Mouse (Mus musculus) heart, adult 2 months (tissue): ENCODE measurements around the gene Gls. TPM values are rescaled to one million over a fixed set of nuclear protein-coding genes. Genes with fewer than 3 reads are reported as not detected.

ENCODE experiments used
- DNase-seq, 2 experiments: peaks; one replicate each; pipeline ENCODE4 v3.0.0; 2021
- H3K27ac ChIP-seq: fragments of 200-600 bp; 2 replicates; pipeline ENCODE4 v1.8.1; 2022
- H3K27me3 ChIP-seq: fragments of 200-500 bp; 2 replicates; pipeline ENCODE4 v1.6.1; 2012; ENCODE audit warnings: mild to moderate bottlenecking, low read length, inconsistent platforms, mixed read lengths; ENCODE audit not compliant: control insufficient read depth, insufficient read depth
- H3K36me3 ChIP-seq: fragments of 200-500 bp; 2 replicates; pipeline ENCODE4 v1.6.1; 2012; ENCODE audit warnings: low read length, inconsistent platforms; ENCODE audit not compliant: control insufficient read depth, insufficient read depth
- H3K4me1 ChIP-seq: fragments of 200-500 bp; 2 replicates; pipeline ENCODE4 v1.6.1; 2011; ENCODE audit warnings: low read length; ENCODE audit not compliant: control insufficient read depth, insufficient read depth
- H3K4me3 ChIP-seq: fragments of 200-600 bp; 2 replicates; pipeline ENCODE4 v1.8.1; 2022
- H3K79me2 ChIP-seq: fragments of 200-500 bp; replicated peaks from 2 replicates; pipeline ENCODE4 v1.6.1; 2012; ENCODE audit warnings: mild to moderate bottlenecking, inconsistent platforms, low read length, moderate library complexity, mixed read lengths; ENCODE audit not compliant: control insufficient read depth, insufficient read depth
- H3K9ac ChIP-seq: fragments of 200-500 bp; 2 replicates; pipeline ENCODE4 v1.6.1; 2012; ENCODE audit warnings: low read depth, mild to moderate bottlenecking, control low read depth, inconsistent platforms, low read length, mixed read lengths
- CTCF ChIP-seq: fragments of 200-600 bp; IDR thresholded peaks from 2 replicates; pipeline ENCODE4 v1.8.1; 2022; ENCODE audit warnings: antibody characterized with exemption, mild to moderate bottlenecking, moderate library complexity
- EP300 ChIP-seq: fragments of 200-500 bp; IDR thresholded peaks from 2 replicates; pipeline ENCODE4 v1.6.1; 2011; ENCODE audit warnings: low read depth, low read length, control low read depth; ENCODE audit not compliant: insufficient read depth
- POLR2A ChIP-seq: fragments of 200-500 bp; IDR thresholded peaks from 2 replicates; pipeline ENCODE4 v1.6.1; 2011; ENCODE audit warnings: mild to moderate bottlenecking, low read depth, low read length, control low read depth; ENCODE audit not compliant: insufficient read depth
- WGBS: fragments of 180-500 bp; shearing (Covaris S2); methylation state at CpG from one replicate; pipeline ENCODE4 v1.1.7; 2018; 5-methylcytosine and 5-hydroxymethylcytosine counted together
- intact Hi-C: fragments of 180-260 bp; cut with DNase I; formaldehyde crosslinking; loops from one replicate; pipeline ENCODE4 v1.15.1; 2025
- polyA plus RNA-seq: library from polyadenylated mRNA; depleted of rRNA; stranded (reverse); fragments of >200 nt; gene quantifications from 2 replicates; pipeline ENCODE4 v1.2.3, GENCODE M21; 2012
- total RNA-seq, 2 experiments: library from RNA; stranded (reverse); gene quantifications; 2 replicates each; pipeline ENCODE4 v1.2.3; 2021

Gene Gls
- total and polyA plus RNA-seq, 3 experiments = 15.7 to 90.0 (median 79.5) TPM

GRCm38 (mm10) chr1:52264290-52264689 is 31.3 kb upstream of the Gls start:
- no peak for DNase-seq
- no peaks in the 10 kb centered on the region for H3K4me1 ChIP-seq
- H3K36me3 ChIP-seq = no peaks in the 10 kb centered on the region
- no peak overlapping the region for H3K27ac ChIP-seq
- 33% methylated on average over 3 of the region's 3 CpGs for WGBS
- H3K9ac ChIP-seq = no peak overlapping the region
- no peak overlapping the region for H3K4me3 ChIP-seq
- intact Hi-C loops = no loop called here
- no peaks in the 10 kb centered on the region for H3K27me3 ChIP-seq
- H3K79me2 ChIP-seq = no peaks in the 10 kb centered on the region
- TF ChIP-seq POLR2A (no peak), CTCF (no peak), EP300 (no peak)

DNA sequence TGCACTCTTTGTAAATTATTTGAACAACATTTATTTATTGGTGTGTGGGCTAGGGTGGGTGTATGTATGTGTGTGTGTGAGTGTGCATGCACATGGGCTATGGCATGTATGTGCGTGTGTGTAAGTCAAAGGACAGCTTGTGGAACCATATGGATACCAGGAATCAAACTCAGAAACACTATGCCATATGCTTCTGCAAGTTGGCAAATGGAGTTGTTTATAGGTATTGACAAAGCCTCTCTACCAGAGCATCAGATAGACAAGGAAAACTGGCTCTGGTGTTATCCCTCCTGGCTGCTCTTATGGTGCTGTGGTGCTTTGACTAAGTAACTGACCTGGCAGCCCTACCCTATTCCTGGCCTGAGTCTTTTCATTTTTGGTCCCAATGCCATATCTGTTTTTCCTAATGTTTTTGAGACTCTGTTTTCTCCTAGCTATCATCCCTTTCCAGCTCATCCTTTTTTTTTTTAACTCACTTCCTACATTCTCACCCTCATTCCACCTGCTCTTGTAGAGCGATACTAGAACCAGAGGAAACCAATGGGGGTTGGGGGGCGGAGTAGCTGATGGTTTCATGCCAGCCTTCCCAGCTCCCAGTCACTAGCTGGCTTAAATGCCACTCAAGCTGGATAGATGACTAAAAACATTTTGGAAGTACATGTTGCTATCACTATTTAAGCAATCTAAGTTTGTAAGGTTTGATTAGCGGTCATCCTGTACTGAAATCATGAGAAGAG is 27.5 kb upstream of the Gls start:
- 95% methylated on average over 4 of the region's 4 CpGs for WGBS
- no peaks in the 10 kb centered on the region for H3K4me1 ChIP-seq

DNA sequence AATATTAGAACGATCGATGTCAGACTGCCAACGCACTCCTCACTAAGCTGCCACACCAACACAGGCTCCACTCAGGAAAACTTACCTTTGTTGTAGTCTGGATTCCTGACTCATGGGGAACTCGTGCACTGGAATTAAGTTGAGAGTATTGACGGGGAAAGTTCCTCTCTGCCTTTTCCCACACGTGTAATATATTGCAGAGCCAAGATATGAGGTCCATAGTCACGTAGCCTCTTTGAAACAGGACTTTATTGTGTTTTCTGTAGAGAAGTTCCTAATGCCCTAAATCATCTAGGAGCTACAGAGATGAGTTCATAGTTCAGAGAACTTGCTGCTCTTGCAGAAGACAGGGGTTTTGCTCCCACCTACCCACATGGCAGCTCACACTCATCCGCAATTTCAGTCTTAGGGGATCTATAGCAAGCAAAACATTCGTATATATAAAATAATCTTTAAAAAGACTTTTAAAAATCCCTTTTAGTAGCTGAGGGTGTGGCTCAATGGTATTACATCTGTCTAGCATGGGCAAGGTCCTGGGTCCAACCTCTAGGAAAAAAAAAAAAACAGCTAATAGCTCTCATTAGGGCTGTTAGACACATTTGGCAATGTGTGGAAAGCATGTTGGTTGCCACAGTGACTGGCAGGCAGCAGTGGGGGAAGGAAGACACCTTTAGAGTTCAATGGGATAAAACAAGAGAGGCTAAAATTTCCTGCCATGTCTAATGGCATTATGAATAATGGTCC is 25.1 kb upstream of the Gls start:
- Histone ChIP-seq H3K27ac (no peak overlapping the region), H3K79me2 (no peaks in the 10 kb centered on the region), H3K4me1 (no peaks in the 10 kb centered on the region), H3K36me3 (no peaks in the 10 kb centered on the region), H3K27me3 (no peaks in the 10 kb centered on the region), H3K9ac (no peak overlapping the region), H3K4me3 (no peak overlapping the region)
- WGBS = 86% methylated on average over 9 of the region's 9 CpGs
- no peak for TF ChIP-seq EP300
- no peak for TF ChIP-seq CTCF
- TF ChIP-seq POLR2A = no peak
- no peak for DNase-seq
- intact Hi-C loops = no loop called here

More for the DNA sequence above, 27.5 kb upstream of the Gls start:
- Histone ChIP-seq H3K27me3 (no peaks in the 10 kb centered on the region), H3K36me3 (no peaks in the 10 kb centered on the region), H3K4me3 (no peak overlapping the region), H3K27ac (no peak overlapping the region), H3K79me2 (no peaks in the 10 kb centered on the region), H3K9ac (no peak overlapping the region)
- no peak for DNase-seq
- intact Hi-C loops = no loop called here
- TF ChIP-seq CTCF (no peak), EP300 (no peak), POLR2A (no peak)

- H3K79me2 ChIP-seq = no peaks in the 10 kb centered on the region
- no peaks in the 10 kb centered on the region for H3K4me1 ChIP-seq
- H3K36me3 ChIP-seq = no peaks in the 10 kb centered on the region
- intact Hi-C loops = no loop called here
- no peak overlapping the region for H3K27ac ChIP-seq
- no peak for DNase-seq
- H3K27me3 ChIP-seq = no peaks in the 10 kb centered on the region
- H3K4me3 ChIP-seq = no peak overlapping the region
- H3K9ac ChIP-seq = no peak overlapping the region
- no peak for TF ChIP-seq EP300
- TF ChIP-seq POLR2A = no peak
- TF ChIP-seq CTCF = no peak
- WGBS = 70% methylated on average over 4 of the region's 4 CpGs
Measured at GRCm38 (mm10) chr1:52256916-52257315, 23.9 kb upstream of the Gls start.

DNA sequence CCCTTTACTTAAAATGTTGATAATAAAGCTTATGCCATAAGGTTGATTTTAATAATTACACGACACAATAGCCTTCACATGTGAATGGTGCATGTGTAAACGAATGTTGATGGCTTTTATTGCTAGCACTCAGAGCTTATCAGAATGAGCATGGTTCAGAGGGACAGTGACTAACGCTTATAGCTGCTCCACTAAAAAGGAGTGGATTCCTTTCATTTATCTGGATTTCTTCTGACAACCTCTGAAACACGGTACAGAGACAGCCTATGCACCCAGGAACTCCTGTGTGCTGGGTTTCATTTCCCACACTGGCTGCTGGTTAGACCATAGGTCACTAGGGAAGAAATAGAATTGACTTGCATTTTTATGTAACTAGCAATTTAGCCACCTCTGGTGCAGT is 23.2 kb upstream of the Gls start:
- no peaks in the 10 kb centered on the region for H3K36me3 ChIP-seq
- H3K4me3 ChIP-seq = no peak overlapping the region
- TF ChIP-seq EP300 = no peak
- no peak for TF ChIP-seq CTCF
- TF ChIP-seq POLR2A = no peak
- no peaks in the 10 kb centered on the region for H3K27me3 ChIP-seq
- H3K27ac ChIP-seq = no peak overlapping the region
- H3K4me1 ChIP-seq = no peaks in the 10 kb centered on the region
- 76% methylated on average over 4 of the region's 4 CpGs for WGBS
- no peaks in the 10 kb centered on the region for H3K79me2 ChIP-seq
- H3K9ac ChIP-seq = no peak overlapping the region
- intact Hi-C loops = no loop called here
- no peak for DNase-seq

DNA sequence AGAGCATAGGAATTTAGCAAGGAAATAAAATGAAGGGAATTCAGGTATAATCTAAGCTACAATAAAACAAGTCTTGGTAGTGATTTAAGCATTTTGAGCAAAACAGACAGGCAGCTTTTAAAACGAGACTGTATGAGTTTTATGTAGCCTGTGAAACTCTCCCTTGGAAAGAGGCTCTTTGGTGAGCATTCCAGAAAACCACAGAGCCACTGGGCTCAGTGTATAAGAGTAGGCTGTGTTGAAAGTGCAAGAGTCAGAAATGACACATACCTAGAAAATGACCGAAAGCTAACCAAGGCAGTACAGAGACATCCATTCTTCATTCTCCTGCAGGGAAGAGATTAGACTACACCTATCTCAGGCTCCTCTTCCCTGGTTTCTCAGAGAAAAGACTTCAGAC is 21.4 kb upstream of the Gls start:
- intact Hi-C loops = no loop called here
- no peaks in the 10 kb centered on the region for H3K27me3 ChIP-seq
- H3K36me3 ChIP-seq = no peaks in the 10 kb centered on the region
- H3K9ac ChIP-seq = no peak overlapping the region
- no peaks in the 10 kb centered on the region for H3K79me2 ChIP-seq
- no peak for TF ChIP-seq CTCF
- TF ChIP-seq EP300 = no peak
- TF ChIP-seq POLR2A = no peak
- no peak overlapping the region for H3K27ac ChIP-seq
- no peak for DNase-seq
- 69% methylated on average over 2 of the region's 2 CpGs for WGBS
- no peak overlapping the region for H3K4me3 ChIP-seq
- H3K4me1 ChIP-seq = no peaks in the 10 kb centered on the region
